In the genomic region with DNA sequence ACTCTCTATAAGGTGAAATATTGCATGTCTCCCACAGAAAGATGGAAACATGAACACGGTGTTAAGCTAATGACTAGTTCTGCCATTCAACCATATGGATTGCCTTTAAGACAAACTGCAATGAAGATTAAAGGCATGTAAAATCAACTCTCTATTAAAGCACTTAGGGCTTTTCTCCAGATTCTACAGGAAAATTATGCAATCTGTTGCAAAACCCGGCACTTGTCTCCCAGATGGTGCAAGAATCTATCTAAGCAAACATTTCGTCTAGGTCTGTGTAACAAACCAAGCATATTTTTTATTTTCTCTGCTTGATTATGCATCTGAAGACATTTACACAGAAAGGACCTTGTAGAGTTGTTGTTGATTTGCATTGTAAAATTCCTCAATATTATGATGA, we compare ENCODE assay signal across 19 mouse cellular contexts.
DNase-seq lines count a peak whose midpoint lies in the region; ATAC-seq and TF ChIP-seq lines count a peak whose summit lies in the region.
"Had no signal": no experiment of that assay in that cellular context is flagged by ENCODE, and none has a peak within 500 bp of the region (broad histone marks: within the 10 kb centered on the region; RNA-seq: fewer than 3 reads in every experiment).

No protein-coding gene starts in this region.

- H3K4me1 ChIP-seq in lung, postnatal 0 days (ENCODE audit: insufficient read depth, low read depth, low read length), result no peaks in the 10 kb centered on the region
- H3K4me1 ChIP-seq: hindbrain, embryonic 12.5 days; intestine, embryonic 15.5 days; midbrain, embryonic 10.5 days; neural tube, embryonic 13.5 days had no signal

- no peaks in the 10 kb centered on the region for H3K9me3 ChIP-seq in lung, postnatal 0 days (ENCODE audit: low read length)
- H3K9me3 ChIP-seq: hindbrain, embryonic 12.5 days; intestine, embryonic 15.5 days; midbrain, embryonic 10.5 days; neural tube, embryonic 13.5 days had no signal

- H3K9ac ChIP-seq in lung, postnatal 0 days (replicated peaks; ENCODE audit: low read depth), result no peak overlapping the region
- H3K9ac ChIP-seq: hindbrain, embryonic 12.5 days; intestine, embryonic 15.5 days; liver, embryonic 14.5 days; neural tube, embryonic 13.5 days had no signal

- TF ChIP-seq CTCF in lung, postnatal 0 days (IDR thresholded peaks at IDR 0.05), result no peak

- DNase-seq in frontal cortex, adult 2 months (ENCODE audit: extremely low spot score in 1 of 2, low spot score in 1 of 2), result peak; percentile 3 to 38
- no peak for DNase-seq in frontal cortex, postnatal 10 days (ENCODE audit: low spot score in 2 of 2)
- peak; percentile 58 for DNase-seq in lung, postnatal 0 days (ENCODE audit: low spot score)
- no peak for DNase-seq in lung, postnatal 14 days
- DNase-seq in brain, embryonic 18.5 days (ENCODE audit: low read depth, low spot score), result peak; percentile 62
- DNase-seq in layer of hippocampus, adult 8-10 months (ENCODE audit: low spot score in 2 of 2), result peak; percentile 22 to 30
- DNase-seq in heart, postnatal 10 days, result no peak
- DNase-seq: adrenal gland, postnatal 36 days; cerebellum, postnatal 10 days; gastrocnemius, postnatal 14 days; kidney, postnatal 4 days; lung, postnatal 4 days; thymus, adult 2 months had no signal

- no peak for ATAC-seq in lung, postnatal 0 days
- ATAC-seq: activated CD4-positive, CD25-positive, alpha-beta regulatory T cell, adult 4 months; intestine, embryonic 15.5 days had no signal

- H3K4me2 ChIP-seq in lung, postnatal 0 days (replicated peaks; ENCODE audit: low read depth, low read length), result no peak overlapping the region
- H3K4me2 ChIP-seq: hindbrain, embryonic 12.5 days; intestine, embryonic 15.5 days; neural tube, embryonic 13.5 days had no signal

- no peaks in the 10 kb centered on the region for H3K36me3 ChIP-seq in lung, postnatal 0 days (ENCODE audit: insufficient read depth, low read length)
- H3K36me3 ChIP-seq: hindbrain, embryonic 12.5 days; intestine, embryonic 15.5 days; midbrain, embryonic 10.5 days; neural tube, embryonic 13.5 days had no signal

- 0 out of 2 replicates have a peak, but pooled peaks have one; percentile 13 for TF ChIP-seq EP300 in lung, postnatal 0 days (IDR thresholded peaks at IDR 0.05)

- intact Hi-C loops in heart, postnatal 10 days (cut with DNase I), result no loop called here

- 62% methylated on average over 3 of the region's 3 CpGs for WGBS in lung, postnatal 0 days

- no peaks in the 10 kb centered on the region for H3K27me3 ChIP-seq in lung, postnatal 0 days (replicated peaks; ENCODE audit: insufficient read depth, low read length)
- H3K27me3 ChIP-seq: hindbrain, embryonic 12.5 days; intestine, embryonic 15.5 days; neural tube, embryonic 13.5 days had no signal

- no peak overlapping the region for H3K4me3 ChIP-seq in lung, postnatal 0 days (ENCODE audit: low read depth, low read length)
- H3K4me3 ChIP-seq: hindbrain, embryonic 12.5 days; intestine, embryonic 15.5 days; midbrain, embryonic 10.5 days; neural tube, embryonic 13.5 days had no signal

- no peak overlapping the region for H3K27ac ChIP-seq in lung, postnatal 0 days (ENCODE audit: low read length)
- H3K27ac ChIP-seq: hindbrain, embryonic 12.5 days; intestine, embryonic 15.5 days; liver, embryonic 14.5 days; midbrain, embryonic 10.5 days; neural tube, embryonic 13.5 days had no signal

Comparison
In these comparisons a context has a peak if more than half of its experiments do, and no peak if none do; other contexts are left out.
1. DNase-seq: peak in frontal cortex, adult 2 months (2 of 2), lung, postnatal 0 days (single experiment), brain, embryonic 18.5 days (single experiment) and layer of hippocampus, adult 8-10 months (2 of 2); none in frontal cortex, postnatal 10 days (0 of 2), lung, postnatal 14 days (single experiment) and heart, postnatal 10 days (0 of 2).